Mouse (Mus musculus): ENCODE measurements around the gene Olfr605. TPM values are rescaled to one million over a fixed set of nuclear protein-coding genes. Genes with fewer than 3 reads are reported as not detected.
"Not testable (repeated sequence)": the region's sequence is repeated elsewhere in the genome, so short reads cannot be mapped to it uniquely, and the experiment has no call there.

Olfr605 gene
- not detected for total RNA-seq (2021)
- long read RNA-seq, experiment 1 = 0 reads
- long read RNA-seq, experiment 2 = 0 reads

GRCm38 (mm10) chr7:103445339-103445738 lies at the start of gene Olfr605:
TSS of gene Olfr605 (minus strand) at chr7:103445439.
- DNase-seq (ENCODE audit: low spot score in 2 of 2) = no peak

GRCm38 (mm10) chr7:103477106-103477505 lies 31.9 kb upstream of the Olfr605 start:
- DNase-seq (ENCODE audit: low spot score in 2 of 2) = not testable (repeated sequence)

- DNase-seq (ENCODE audit: low spot score in 2 of 2) = no peak
These were observed 24.3 kb upstream of the Olfr605 start, which contains the start of gene Olfr608 for GRCm38 (mm10) chr7:103469577-103469976. TSS of gene Olfr608 (plus strand) at chr7:103469877.

GRCm38 (mm10) chr7:103460590-103460989 lies 15.4 kb upstream of the Olfr605 start:
- no peak for DNase-seq (ENCODE audit: low spot score in 2 of 2)

GRCm38 (mm10) chr7:103448746-103449145 lies 3.5 kb upstream of the Olfr605 start, which contains the start of gene Olfr606:
TSS of gene Olfr606 (plus strand) at chr7:103449046.
- no peak for DNase-seq (ENCODE audit: low spot score in 2 of 2)

GRCm38 (mm10) chr7:103414772-103415171 lies 30.5 kb downstream of the Olfr605 start, which contains the start of gene Usp17lc:
TSS of gene Usp17lc (plus strand) at chr7:103415072.
- DNase-seq (ENCODE audit: low spot score in 2 of 2) = not testable (repeated sequence)

- not testable (repeated sequence) for DNase-seq (ENCODE audit: low spot score in 2 of 2)
These were observed 38.7 kb downstream of the Olfr605 start for GRCm38 (mm10) chr7:103406521-103407055.

GRCm38 (mm10) chr7:103398981-103399380 lies 46.3 kb downstream of the Olfr605 start:
- DNase-seq (ENCODE audit: low spot score in 2 of 2) = no peak

- no peak for DNase-seq (ENCODE audit: low spot score in 2 of 2)
These were observed 47.5 kb downstream of the Olfr605 start for GRCm38 (mm10) chr7:103397758-103398157.

Small RNA genes lying within 50 kb of the gene (microRNA-seq; reads per million reads assigned to microRNA genes)
- 0 reads per million in 2 experiments for gene Gm25774 (ENCODE audit: borderline number of aligned reads in 2 of 2)

Other genes starting within 250 kb of the Olfr605 start
- gene Olfr593, start 233.6 kb downstream of the Olfr605 start, total RNA-seq (2021) = not detected
- gene Olfr594, start 228.4 kb downstream of the Olfr605 start, total RNA-seq (2021) = not detected
- gene Usp17ld, start 192.9 kb downstream of the Olfr605 start, total RNA-seq (2021) = not detected
- gene Olfr596, start 139.8 kb downstream of the Olfr605 start, total RNA-seq (2021) = not detected
- gene Olfr597, start 129.1 kb downstream of the Olfr605 start, total RNA-seq (2021) = not detected
- not detected for gene Olfr598, start 121.9 kb downstream of the Olfr605 start, total RNA-seq (2021)
- not detected for gene Olfr599, start 109.5 kb downstream of the Olfr605 start, total RNA-seq (2021)
- gene Olfr600, start 95.8 kb downstream of the Olfr605 start, total RNA-seq (2021) = not detected
- not detected for gene Olfr601, start 82.8 kb downstream of the Olfr605 start, total RNA-seq (2021)
- gene Olfr603, start 59.3 kb downstream of the Olfr605 start, total RNA-seq (2021) = not detected
- gene Usp17lc, start 30.4 kb downstream of the Olfr605 start, total RNA-seq (2021) = not detected
- not detected for gene Olfr606, start 3.6 kb upstream of the Olfr605 start, total RNA-seq (2021)
- gene Olfr607, start 18.7 kb upstream of the Olfr605 start, total RNA-seq (2021) = not detected
- not detected for gene Olfr608, start 24.4 kb upstream of the Olfr605 start, total RNA-seq (2021)
- gene Olfr609, start 52.6 kb upstream of the Olfr605 start, total RNA-seq (2021) = not detected
- gene Olfr610, start 66.7 kb upstream of the Olfr605 start, total RNA-seq (2021) = not detected
- gene Olfr611, start 75.4 kb upstream of the Olfr605 start, total RNA-seq (2021) = not detected
- gene Olfr612, start 97.3 kb upstream of the Olfr605 start, total RNA-seq (2021) = not detected
- gene Olfr613, start 102.6 kb upstream of the Olfr605 start, total RNA-seq (2021) = not detected
- gene Olfr615, start 110.6 kb upstream of the Olfr605 start, total RNA-seq (2021) = not detected
- not detected for gene Olfr616, start 123.7 kb upstream of the Olfr605 start, total RNA-seq (2021)
- gene Olfr617, start 127.6 kb upstream of the Olfr605 start, total RNA-seq (2021) = not detected
- gene Olfr618, start 144.7 kb upstream of the Olfr605 start, total RNA-seq (2021) = not detected
- not detected for gene Olfr619, start 155.1 kb upstream of the Olfr605 start, total RNA-seq (2021)
- gene Olfr620, start 167.1 kb upstream of the Olfr605 start, total RNA-seq (2021) = not detected
- gene Olfr622, start 197.3 kb upstream of the Olfr605 start, total RNA-seq (2021) = not detected
- not detected for gene Olfr623, start 218.3 kb upstream of the Olfr605 start, total RNA-seq (2021)
- not detected for gene Olfr624, start 225.8 kb upstream of the Olfr605 start, total RNA-seq (2021)
- not detected for gene Olfr625-ps1, start 237.3 kb upstream of the Olfr605 start, total RNA-seq (2021)

Data from adrenal gland, adult 18-20 months (tissue).